Mouse (Mus musculus) activated CD4-positive, CD25-positive, alpha-beta regulatory T cell, adult 4 months (primary cell): ENCODE results near the gene Rnf145. TPM values are rescaled to one million over a fixed set of nuclear protein-coding genes. Genes with fewer than 3 reads are reported as not detected.

Source experiments
- ATAC-seq: one replicate; pipeline ENCODE4 v1.8.0; 2017
- polyA plus RNA-seq, 2 experiments: library from polyadenylated mRNA; unstranded; fragments of 100-300 nt; shearing (Covaris generic); gene quantifications; one replicate each; pipeline ENCODE4 v1.2.1; 2017

Rnf145 gene
- polyA plus RNA-seq, 2 experiments from 2014 or later, result 45.3 to 60.4 TPM

- no peak for ATAC-seq
Observed at GRCm38 (mm10) chr11:44537403-44537802, 18.6 kb downstream of the Rnf145 start.

- no peak for ATAC-seq
Observed at GRCm38 (mm10) chr11:44538101-44538500, 19.3 kb downstream of the Rnf145 start.

GRCm38 (mm10) chr11:44538501-44539290 is 19.9 kb downstream of the Rnf145 start:
- ATAC-seq, result no peak

- ATAC-seq, result peak; percentile 65
Observed at GRCm38 (mm10) chr11:44539291-44539930, 20.6 kb downstream of the Rnf145 start.

- ATAC-seq, result no peak
Observed at GRCm38 (mm10) chr11:44540243-44540642, 21.5 kb downstream of the Rnf145 start.

- ATAC-seq, result no peak
Observed at GRCm38 (mm10) chr11:44541280-44541679, 22.5 kb downstream of the Rnf145 start.

- ATAC-seq, result no peak
Observed at GRCm38 (mm10) chr11:44541813-44542212, 23.0 kb downstream of the Rnf145 start.

- ATAC-seq, result no peak
Observed at GRCm38 (mm10) chr11:44543593-44543992, 24.8 kb downstream of the Rnf145 start.

GRCm38 (mm10) chr11:44543996-44544395 is 25.2 kb downstream of the Rnf145 start:
- ATAC-seq, result peak; percentile 10

- ATAC-seq, result peak; percentile 78
Observed at GRCm38 (mm10) chr11:44545181-44545580, 26.4 kb downstream of the Rnf145 start.

- ATAC-seq, result peak; percentile 28
Observed at GRCm38 (mm10) chr11:44546250-44546649, 27.5 kb downstream of the Rnf145 start.

GRCm38 (mm10) chr11:44547651-44548196 is 29.0 kb downstream of the Rnf145 start:
- ATAC-seq, result no peak

GRCm38 (mm10) chr11:44548816-44549215 is 30.1 kb downstream of the Rnf145 start:
- no peak for ATAC-seq

GRCm38 (mm10) chr11:44549511-44550278 is 30.9 kb downstream of the Rnf145 start:
- ATAC-seq, result no peak

GRCm38 (mm10) chr11:44550996-44551395 is 32.2 kb downstream of the Rnf145 start:
- ATAC-seq, result no peak

- ATAC-seq, result no peak
Observed at GRCm38 (mm10) chr11:44554339-44554738, 35.6 kb downstream of the Rnf145 start.

GRCm38 (mm10) chr11:44558521-44558920 is 39.8 kb downstream of the Rnf145 start:
- ATAC-seq, result no peak

- no peak for ATAC-seq
Observed at GRCm38 (mm10) chr11:44559466-44559865, 40.7 kb downstream of the Rnf145 start.

GRCm38 (mm10) chr11:44560396-44560795 is 41.6 kb downstream of the Rnf145 start:
- no peak for ATAC-seq

- no peak for ATAC-seq
Observed at GRCm38 (mm10) chr11:44561476-44562015, 42.8 kb downstream of the Rnf145 start.

- ATAC-seq, result no peak
Observed at GRCm38 (mm10) chr11:44562389-44563135, 43.8 kb downstream of the Rnf145 start.
